Mouse (Mus musculus) hindbrain, embryonic 12.5 days (tissue): ENCODE measurements at regions not wholly inside any gene's neighbourhood (a gene's known extent, or its start where the extent isn't known, plus 50 kb on each side); places are given as distances from the start of the nearest gene placed in this dataset.

Experiments
- ATAC-seq: fragments of 200-750 bp; cut with Nextera tagmentation; 2 replicates; pipeline ENCODE4 v1.8.0; 2017; ENCODE audit warnings: moderate TSS enrichment; ENCODE audit not compliant: low FRiP score
- H3K27ac ChIP-seq: fragments of 300-500 bp; sonication (generic); 2 replicates; pipeline ENCODE4 v1.5.1; 2016; ENCODE audit warnings: mild to moderate bottlenecking
- H3K27me3 ChIP-seq: fragments of 300-500 bp; sonication (generic); 2 replicates; pipeline ENCODE4 v1.6.1; 2016; ENCODE audit warnings: mild to moderate bottlenecking
- H3K36me3 ChIP-seq: fragments of 300-500 bp; sonication (generic); 2 replicates; pipeline ENCODE4 v1.6.1; 2016; ENCODE audit warnings: mild to moderate bottlenecking
- H3K4me1 ChIP-seq: fragments of 300-500 bp; sonication (generic); 2 replicates; pipeline ENCODE4 v1.6.1; 2016
- H3K4me2 ChIP-seq: fragments of 300-500 bp; sonication (generic); replicated peaks from 2 replicates; pipeline ENCODE4 v1.6.1; 2016; ENCODE audit warnings: mild to moderate bottlenecking
- H3K4me3 ChIP-seq: fragments of 300-500 bp; sonication (generic); 2 replicates; pipeline ENCODE4 v1.5.1; 2016; ENCODE audit warnings: mild to moderate bottlenecking
- H3K9ac ChIP-seq: fragments of 300-500 bp; sonication (generic); 2 replicates; pipeline ENCODE4 v1.6.1; 2016; ENCODE audit warnings: mild to moderate bottlenecking, moderate library complexity
- H3K9me3 ChIP-seq: fragments of 300-500 bp; sonication (generic); replicated peaks from 2 replicates; pipeline ENCODE4 v1.6.1; 2016; ENCODE audit warnings: mild to moderate bottlenecking
- WGBS: fragments of 180-500 bp; shearing (Covaris S2); methylation state at CpG from one replicate; pipeline ENCODE4 v1.1.7; 2016; 5-methylcytosine and 5-hydroxymethylcytosine counted together

DNA sequence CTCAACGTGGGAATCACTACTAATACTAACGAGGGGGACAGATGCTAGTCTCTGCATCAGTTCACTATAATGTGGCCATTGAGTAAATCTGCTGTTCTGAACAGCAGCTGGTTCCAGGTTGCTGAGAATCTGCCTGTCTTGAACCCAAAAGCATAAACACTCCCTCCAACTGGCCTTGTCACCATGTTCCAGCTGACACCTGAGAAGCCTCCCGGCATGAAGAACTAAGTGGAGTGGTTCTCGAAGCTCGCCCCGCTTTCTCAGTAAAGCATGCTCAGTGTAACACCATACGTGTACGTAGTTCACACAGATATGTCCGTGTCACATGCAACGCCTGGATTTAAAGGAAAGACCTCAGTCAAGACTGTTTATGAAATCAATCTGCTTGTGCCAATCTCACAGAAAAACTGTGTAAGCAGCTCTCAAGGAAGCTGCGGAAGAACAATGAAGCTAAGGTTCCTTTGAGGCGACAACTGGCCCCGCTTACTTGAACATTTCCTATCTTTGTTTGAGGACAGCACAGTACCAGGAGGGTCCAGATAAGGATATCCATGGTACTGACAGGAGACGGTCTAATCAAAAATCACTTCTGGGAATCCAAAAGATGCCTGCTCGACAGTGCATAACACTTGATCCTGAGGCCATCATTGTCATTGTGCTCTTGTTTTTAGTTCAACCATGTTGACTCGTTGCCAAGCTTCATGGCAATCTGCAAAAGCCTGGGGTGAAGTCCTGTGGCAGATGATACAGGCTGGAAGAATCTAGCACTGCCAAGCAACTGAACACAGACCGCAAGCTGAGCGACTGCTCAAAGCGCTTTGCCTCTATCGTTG lies 82.8 kb upstream of the Myo10 start:
- H3K27ac ChIP-seq, result no peak overlapping the region
- no peak overlapping the region for H3K4me3 ChIP-seq
- H3K9me3 ChIP-seq, result no peaks in the 10 kb centered on the region
- no peak for ATAC-seq
- no peak overlapping the region for H3K4me2 ChIP-seq
- 73% methylated on average over 20 of the region's 20 CpGs for WGBS
- no peak overlapping the region for H3K9ac ChIP-seq
- no peaks in the 10 kb centered on the region for H3K27me3 ChIP-seq
- no peaks in the 10 kb centered on the region for H3K36me3 ChIP-seq
- no peaks in the 10 kb centered on the region for H3K4me1 ChIP-seq

DNA sequence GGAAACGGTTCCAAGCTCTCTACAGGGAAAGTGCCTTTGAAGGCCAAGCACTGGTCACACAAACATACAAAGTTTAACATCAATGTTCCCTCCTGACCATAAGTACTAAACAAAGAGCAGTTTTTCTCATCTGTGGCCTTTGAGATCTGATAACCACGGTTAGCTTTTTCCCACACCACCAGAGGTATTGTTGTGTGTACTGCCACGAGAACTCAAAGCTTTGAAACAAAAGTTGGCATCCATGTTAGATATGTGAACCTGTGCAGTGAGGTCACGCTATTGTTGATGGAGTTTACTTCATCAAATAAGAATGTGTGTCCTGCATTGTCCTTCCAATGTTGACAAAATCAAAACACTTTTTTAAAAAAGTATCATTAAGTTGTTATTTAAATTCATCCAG lies 79.9 kb upstream of the Myo10 start:
- Histone ChIP-seq H3K9ac (no peak overlapping the region), H3K4me3 (no peak overlapping the region), H3K4me1 (no peaks in the 10 kb centered on the region), H3K27ac (no peak overlapping the region), H3K4me2 (no peak overlapping the region), H3K9me3 (no peaks in the 10 kb centered on the region), H3K36me3 (no peaks in the 10 kb centered on the region), H3K27me3 (no peaks in the 10 kb centered on the region)
- ATAC-seq, result no peak
- WGBS, result 79% methylated on average over 4 of the region's 4 CpGs

DNA sequence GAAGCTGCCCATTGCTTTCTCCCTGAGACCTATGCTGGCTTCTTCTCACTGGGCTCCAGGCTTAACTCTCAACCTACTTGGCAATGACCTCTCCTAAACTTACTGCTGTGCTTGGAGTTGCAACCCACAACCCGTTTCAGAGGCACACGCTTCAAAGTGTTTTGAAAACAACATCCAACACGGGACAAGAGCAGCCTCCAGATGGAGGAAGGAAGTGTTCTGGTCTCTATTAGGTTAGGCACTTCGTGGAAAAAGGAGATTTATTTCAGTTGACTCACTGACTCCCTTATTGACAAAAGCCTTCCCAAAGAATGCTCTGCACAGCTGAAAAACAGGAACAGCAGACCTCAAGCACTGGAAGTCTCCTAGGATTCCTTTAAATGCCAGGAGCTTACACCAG lies 76.1 kb upstream of the Myo10 start:
- H3K36me3 ChIP-seq, result no peaks in the 10 kb centered on the region
- WGBS, result 59% methylated on average over 4 of the region's 4 CpGs

DNA sequence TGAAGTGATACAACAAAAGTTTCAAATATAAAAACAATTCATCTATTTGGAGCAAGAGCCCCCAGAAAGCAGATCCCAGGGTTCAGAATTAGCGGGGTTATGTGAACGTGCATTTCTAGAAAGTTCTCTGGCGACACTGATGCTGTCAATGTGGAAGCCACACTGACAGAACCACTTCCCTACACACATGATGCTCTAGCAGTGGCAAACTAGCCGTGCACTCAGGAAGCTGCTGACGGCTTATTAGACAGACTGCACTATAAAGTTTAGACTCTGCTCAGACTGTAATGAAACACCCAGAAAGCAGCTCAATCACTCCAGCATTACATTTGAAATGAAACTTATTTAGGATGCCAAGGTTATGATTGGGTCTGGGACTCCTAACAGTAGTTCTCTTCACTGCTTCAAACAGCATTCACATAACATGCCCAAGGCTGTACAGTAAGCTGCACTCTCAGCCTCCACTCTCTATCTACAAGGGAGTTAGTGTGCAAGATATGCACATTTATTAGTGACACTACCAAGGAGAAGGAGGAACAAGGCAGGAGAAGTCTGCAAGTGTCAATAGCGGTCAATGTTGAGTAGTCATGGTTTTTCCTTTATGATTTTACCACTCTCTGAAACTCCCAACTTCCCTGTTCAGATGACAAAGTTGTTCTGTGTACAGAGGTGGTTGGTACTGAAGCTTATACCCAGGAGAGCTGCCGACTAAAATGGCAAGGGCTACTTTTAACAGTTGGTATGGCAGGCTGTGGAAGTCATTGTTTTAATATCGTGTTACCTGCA lies 71.9 kb upstream of the Myo10 start:
- Histone ChIP-seq H3K4me2 (no peak overlapping the region), H3K4me1 (no peaks in the 10 kb centered on the region), H3K4me3 (no peak overlapping the region), H3K27ac (no peak overlapping the region), H3K36me3 (no peaks in the 10 kb centered on the region), H3K27me3 (no peaks in the 10 kb centered on the region), H3K9me3 (no peaks in the 10 kb centered on the region), H3K9ac (no peak overlapping the region)
- ATAC-seq, result no peak
- 92% methylated on average over 8 of the region's 8 CpGs for WGBS

More for the DNA sequence above, 76.1 kb upstream of the Myo10 start:
- no peak for ATAC-seq
- no peak overlapping the region for H3K9ac ChIP-seq
- H3K4me2 ChIP-seq, result no peak overlapping the region
- no peaks in the 10 kb centered on the region for H3K27me3 ChIP-seq
- H3K9me3 ChIP-seq, result no peaks in the 10 kb centered on the region
- no peak overlapping the region; the same call in 1 of the 2 replicates for H3K27ac ChIP-seq
- H3K4me1 ChIP-seq, result no peaks in the 10 kb centered on the region
- H3K4me3 ChIP-seq, result no peak overlapping the region

DNA sequence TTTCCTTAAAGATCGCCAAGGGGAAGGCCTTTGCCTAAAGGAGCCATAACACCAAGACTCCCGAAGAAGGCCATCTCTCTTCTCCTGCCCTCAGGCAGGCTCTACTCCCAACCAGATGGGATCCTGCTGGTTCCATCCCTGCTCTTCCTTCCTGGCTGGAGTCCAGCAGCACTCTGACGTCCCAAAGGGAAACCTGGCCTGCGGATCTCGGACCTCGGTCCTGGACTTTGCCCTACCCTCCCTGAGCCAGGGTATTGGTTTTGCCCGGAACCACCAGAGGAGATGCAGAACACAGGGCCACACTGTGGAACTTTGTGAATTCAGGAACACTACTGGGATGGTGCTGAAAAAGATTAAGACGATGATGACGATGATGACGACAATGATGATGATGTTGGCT lies 67.4 kb upstream of the Myo10 start:
- H3K9me3 ChIP-seq, result no peaks in the 10 kb centered on the region
- H3K4me2 ChIP-seq, result no peak overlapping the region
- no peaks in the 10 kb centered on the region for H3K27me3 ChIP-seq
- no peak overlapping the region for H3K9ac ChIP-seq
- no peak overlapping the region for H3K4me3 ChIP-seq
- 86% methylated on average over 10 of the region's 10 CpGs for WGBS
- H3K27ac ChIP-seq, result no peak overlapping the region
- H3K4me1 ChIP-seq, result peaks cover 2% of the 10 kb centered on the region; the same call in 1 of the 2 replicates
- no peaks in the 10 kb centered on the region for H3K36me3 ChIP-seq
- ATAC-seq, result no peak

DNA sequence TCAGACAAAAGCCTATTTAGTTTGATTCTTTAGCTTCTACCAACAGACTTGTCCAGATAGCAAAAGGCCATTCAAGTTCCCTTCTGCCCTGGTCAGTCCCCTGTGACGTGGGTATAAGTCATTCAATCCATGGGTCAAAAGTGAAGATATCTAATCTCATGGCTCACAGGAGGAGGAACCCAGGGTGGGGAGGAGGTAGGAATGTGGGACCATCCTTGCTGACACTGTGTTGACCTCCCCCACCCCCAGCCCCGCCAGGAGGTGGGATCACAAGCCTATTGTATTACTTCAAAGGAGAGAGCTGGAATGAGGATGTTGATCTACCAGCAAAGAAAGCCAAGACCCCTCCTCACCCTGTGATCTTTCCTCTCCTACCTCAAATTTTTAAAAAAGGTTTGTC lies 66.5 kb upstream of the Myo10 start:
- Histone ChIP-seq H3K4me2 (no peak overlapping the region), H3K27me3 (no peaks in the 10 kb centered on the region), H3K9ac (no peak overlapping the region), H3K27ac (no peak overlapping the region), H3K4me1 (peaks cover 2% of the 10 kb centered on the region; the same call in 1 of the 2 replicates), H3K36me3 (no peaks in the 10 kb centered on the region), H3K9me3 (no peaks in the 10 kb centered on the region), H3K4me3 (no peak overlapping the region)
- no peak for ATAC-seq
- 10% methylated on average over 2 of the region's 2 CpGs for WGBS

DNA sequence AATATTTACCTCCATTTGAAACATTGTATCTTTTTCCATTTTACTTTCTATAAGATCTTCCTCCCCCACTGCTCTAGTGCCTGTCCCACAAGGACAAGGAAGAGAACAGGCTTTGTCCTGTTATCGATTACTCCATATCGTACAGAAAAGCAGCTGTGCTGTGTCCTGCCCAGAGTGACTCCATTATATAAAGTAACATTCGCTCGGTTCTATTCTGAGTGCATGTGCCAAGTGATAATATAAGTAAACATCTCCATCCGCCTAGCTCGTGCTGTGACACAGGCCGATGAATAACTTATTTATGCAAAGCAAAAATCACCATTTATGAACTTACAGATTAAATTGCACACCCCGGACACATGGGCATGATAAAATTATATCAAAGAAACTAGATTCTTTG lies 64.8 kb upstream of the Myo10 start:
- Histone ChIP-seq H3K4me1 (peaks cover 2% of the 10 kb centered on the region; the same call in 1 of the 2 replicates), H3K4me3 (no peak overlapping the region), H3K27me3 (no peaks in the 10 kb centered on the region), H3K27ac (no peak overlapping the region), H3K9ac (no peak overlapping the region), H3K9me3 (no peaks in the 10 kb centered on the region), H3K36me3 (no peaks in the 10 kb centered on the region), H3K4me2 (no peak overlapping the region)
- no peak for ATAC-seq
- 91% methylated on average over 8 of the region's 8 CpGs for WGBS

DNA sequence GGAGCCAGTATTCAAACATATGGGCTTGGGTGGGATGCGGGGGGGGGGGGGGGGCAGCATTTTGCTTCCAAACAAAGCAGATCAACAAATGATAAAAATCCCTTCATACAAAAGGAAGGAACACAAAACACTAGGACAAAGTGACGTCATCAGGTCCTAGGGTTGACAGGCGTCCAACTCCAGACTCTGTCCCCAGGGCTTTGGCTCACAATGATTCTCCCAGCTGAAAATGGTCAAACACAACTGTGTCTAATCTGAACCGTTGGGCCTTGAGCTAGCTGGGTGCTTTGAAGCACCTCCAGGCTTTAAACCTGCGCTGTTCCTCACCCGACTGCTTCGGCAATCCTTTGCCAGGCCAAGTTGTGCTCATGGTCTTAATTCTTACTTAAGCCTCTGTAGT lies 64.1 kb upstream of the Myo10 start:
- Histone ChIP-seq H3K9me3 (no peaks in the 10 kb centered on the region), H3K27ac (no peak overlapping the region), H3K9ac (no peak overlapping the region), H3K4me3 (no peak overlapping the region), H3K4me2 (no peak overlapping the region), H3K27me3 (no peaks in the 10 kb centered on the region), H3K4me1 (peaks cover 2% of the 10 kb centered on the region; the same call in 1 of the 2 replicates), H3K36me3 (no peaks in the 10 kb centered on the region)
- WGBS, result 80% methylated on average over 6 of the region's 7 CpGs
- ATAC-seq, result no peak

DNA sequence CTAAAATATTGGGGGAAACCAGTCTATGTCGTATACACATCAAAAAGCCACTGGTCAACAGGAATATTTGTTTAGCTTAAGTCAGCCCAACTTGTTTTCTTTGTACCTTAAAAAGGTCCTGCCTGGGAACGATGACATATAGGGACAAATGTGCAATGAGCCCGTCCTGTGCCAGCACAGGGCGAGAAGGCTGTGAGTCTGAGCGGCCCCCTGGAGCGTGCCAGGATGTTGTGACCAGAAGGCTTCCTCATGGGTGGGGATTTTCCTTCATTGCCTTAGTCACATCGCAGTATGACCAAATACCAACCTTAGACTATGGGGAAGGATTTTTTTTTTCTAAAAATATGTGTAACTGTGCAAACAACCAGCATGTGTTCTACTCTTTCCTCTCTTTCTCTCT lies 58.7 kb upstream of the Myo10 start:
- Histone ChIP-seq H3K4me3 (no peak overlapping the region), H3K27me3 (no peaks in the 10 kb centered on the region), H3K9me3 (no peaks in the 10 kb centered on the region), H3K36me3 (no peaks in the 10 kb centered on the region), H3K27ac (no peak overlapping the region), H3K4me1 (no peaks in the 10 kb centered on the region), H3K9ac (no peak overlapping the region), H3K4me2 (no peak overlapping the region)
- WGBS, result 79% methylated on average over 7 of the region's 7 CpGs
- no peak for ATAC-seq

DNA sequence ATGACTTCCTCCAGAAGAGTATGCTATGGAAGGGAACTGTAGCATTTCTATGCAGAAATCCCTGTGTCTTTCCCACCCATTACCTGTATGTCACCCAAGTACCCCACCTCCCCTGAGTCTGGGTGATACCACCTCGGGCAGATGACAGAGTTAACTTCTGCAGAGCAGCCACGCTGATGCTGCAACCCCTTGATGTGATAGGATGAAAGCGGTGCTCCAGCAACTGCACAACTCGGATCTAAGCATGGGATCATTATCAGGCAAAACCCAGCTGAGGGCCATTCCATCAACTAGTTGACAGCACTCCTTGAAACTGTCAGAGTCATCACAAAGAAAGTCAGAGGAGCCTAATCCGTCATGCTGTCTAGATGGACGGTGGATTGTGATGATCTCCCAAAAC lies 49.8 kb upstream of the Myo10 start:
- H3K36me3 ChIP-seq, result no peaks in the 10 kb centered on the region
- no peak overlapping the region for H3K9ac ChIP-seq
- H3K4me3 ChIP-seq, result no peak overlapping the region
- no peaks in the 10 kb centered on the region for H3K4me1 ChIP-seq
- ATAC-seq, result no peak
- H3K9me3 ChIP-seq, result no peaks in the 10 kb centered on the region
- no peaks in the 10 kb centered on the region for H3K27me3 ChIP-seq
- H3K27ac ChIP-seq, result no peak overlapping the region
- WGBS, result 33% methylated on average over 6 of the region's 6 CpGs
- H3K4me2 ChIP-seq, result no peak overlapping the region
